Mouse (Mus musculus) layer of hippocampus, postnatal 10 days (tissue): ENCODE data around the gene Slc5a5. TPM values are rescaled to one million over a fixed set of nuclear protein-coding genes. Genes with fewer than 3 reads are reported as not detected.

Experiments used
- DNase-seq, 2 experiments: peaks; one replicate each; pipeline ENCODE4 v3.0.0; 2021; ENCODE audit warnings: low spot score in 2 of 2
- total RNA-seq, 2 experiments: library from RNA; stranded (reverse); gene quantifications; 2 replicates each; pipeline ENCODE4 v1.2.3; 2021

The Slc5a5 gene
- total RNA-seq, 2 experiments from 2014 or later = 5.2 to 6.9 TPM

- DNase-seq = peak; percentile 77 to 85
These were observed 35.9 kb downstream of the Slc5a5 start for GRCm38 (mm10) chr8:70856541-70857197.

GRCm38 (mm10) chr8:70856028-70856427 lies 36.5 kb downstream of the Slc5a5 start:
- no peak for DNase-seq

GRCm38 (mm10) chr8:70853863-70854262 lies 38.7 kb downstream of the Slc5a5 start:
- no peak for DNase-seq

GRCm38 (mm10) chr8:70852595-70853231 lies 39.8 kb downstream of the Slc5a5 start:
- no peak for DNase-seq

GRCm38 (mm10) chr8:70851837-70852236 lies 40.7 kb downstream of the Slc5a5 start:
- DNase-seq = no peak

- no peak for DNase-seq
These were observed 41.6 kb downstream of the Slc5a5 start for GRCm38 (mm10) chr8:70850947-70851346.

- DNase-seq = no peak
These were observed 42.3 kb downstream of the Slc5a5 start for GRCm38 (mm10) chr8:70850132-70850845.

GRCm38 (mm10) chr8:70849333-70849990 lies 43.1 kb downstream of the Slc5a5 start:
- DNase-seq = no peak

- no peak for DNase-seq
These were observed 46.0 kb downstream of the Slc5a5 start for GRCm38 (mm10) chr8:70846371-70847154.

- DNase-seq = no peak
These were observed 47.4 kb downstream of the Slc5a5 start for GRCm38 (mm10) chr8:70845108-70845507.

GRCm38 (mm10) chr8:70844523-70844922 lies 48.0 kb downstream of the Slc5a5 start:
- DNase-seq = peak; percentile 94 to 95

GRCm38 (mm10) chr8:70843941-70844340 lies 48.6 kb downstream of the Slc5a5 start:
- DNase-seq = no peak

- no peak for DNase-seq
These were observed 49.3 kb downstream of the Slc5a5 start for GRCm38 (mm10) chr8:70843214-70843773.

- DNase-seq = no peak
These were observed 50.1 kb downstream of the Slc5a5 start for GRCm38 (mm10) chr8:70842484-70842883.

GRCm38 (mm10) chr8:70841147-70842072 lies 51.1 kb downstream of the Slc5a5 start:
- peak; percentile 95 for DNase-seq

- DNase-seq = no peak
These were observed 52.0 kb downstream of the Slc5a5 start for GRCm38 (mm10) chr8:70840590-70840989.

GRCm38 (mm10) chr8:70839408-70840351 lies 52.9 kb downstream of the Slc5a5 start, which contains the start of gene Arrdc2:
Arrdc2 (minus strand) TSS chr8:70839720.
- DNase-seq = peak; percentile 95 to 96
